ENCODE assay signal across 9 mouse cellular contexts in the genomic region with DNA sequence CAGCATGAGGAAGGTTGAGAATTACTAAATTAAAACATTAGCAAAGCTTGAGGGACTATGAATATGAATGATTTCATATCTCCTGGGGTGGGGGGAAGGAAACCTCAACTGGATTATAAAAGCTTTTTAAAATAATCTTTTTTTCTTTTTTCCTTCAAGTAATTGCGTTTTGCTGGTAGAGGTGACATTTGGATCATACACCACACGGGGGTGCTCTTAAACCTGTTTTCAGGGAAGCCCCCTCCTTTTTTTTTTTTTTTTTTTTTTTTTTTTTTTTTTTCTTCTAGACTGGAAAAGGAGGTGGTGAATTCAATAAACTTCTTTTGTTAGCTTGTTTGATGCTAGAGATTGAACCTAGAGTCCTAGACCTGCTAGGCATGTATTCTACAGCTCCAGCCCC. TPM values are rescaled to one million over a fixed set of nuclear protein-coding genes. Genes with fewer than 3 reads are reported as not detected.
DNase-seq lines count a peak whose midpoint lies in the region; ATAC-seq and TF ChIP-seq lines count a peak whose summit lies in the region.
"Had no signal": no experiment of that assay in that cellular context is flagged by ENCODE, and none has a peak within 500 bp of the region (broad histone marks: within the 10 kb centered on the region; RNA-seq: fewer than 3 reads in every experiment).

No protein-coding gene starts in this region.

- H3K36me3 ChIP-seq in forebrain, embryonic 14.5 days (ENCODE audit: control insufficient read depth, insufficient read depth, low read length) = peaks cover 7% of the 10 kb centered on the region; the same call in 1 of the 2 replicates
- peaks cover 23% of the 10 kb centered on the region for H3K36me3 ChIP-seq in forebrain, embryonic 12.5 days (replicated peaks)
- H3K36me3 ChIP-seq in lung, embryonic 14.5 days (ENCODE audit: insufficient read depth) = peaks cover 6% of the 10 kb centered on the region; the same call in 1 of the 2 replicates
- H3K36me3 ChIP-seq in midbrain, postnatal 0 days (ENCODE audit: insufficient read depth, low read length) = peaks cover 14% of the 10 kb centered on the region; the same call in 1 of the 2 replicates
- H3K36me3 ChIP-seq: stomach, embryonic 15.5 days had no signal

- no peaks in the 10 kb centered on the region for H3K9me3 ChIP-seq in forebrain, embryonic 14.5 days (replicated peaks; ENCODE audit: control insufficient read depth, low read length)
- no peaks in the 10 kb centered on the region for H3K9me3 ChIP-seq in forebrain, embryonic 12.5 days
- no peaks in the 10 kb centered on the region for H3K9me3 ChIP-seq in lung, embryonic 14.5 days (ENCODE audit: low read depth, low read length)
- H3K9me3 ChIP-seq in midbrain, postnatal 0 days (ENCODE audit: low read length) = no peaks in the 10 kb centered on the region
- H3K9me3 ChIP-seq: stomach, embryonic 15.5 days had no signal

- peak; percentile 82 for DNase-seq in forebrain, embryonic 14.5 days (ENCODE audit: low spot score)
- peak; percentile 81 for DNase-seq in lung, embryonic 14.5 days
- DNase-seq in lung, adult 2 months = no peak
- DNase-seq in adipocyte (ENCODE audit: low spot score) = peak; percentile 62
- DNase-seq in midbrain, postnatal 0 days (ENCODE audit: low spot score) = peak; percentile 79
- no peak for DNase-seq in left cerebral cortex, adult 11 months (ENCODE audit: low spot score)
- no peak for DNase-seq in cerebellum, adult 8-10 months

- H3K4me2 ChIP-seq in forebrain, embryonic 14.5 days (ENCODE audit: low read length) = no peak overlapping the region
- no peak overlapping the region for H3K4me2 ChIP-seq in forebrain, embryonic 12.5 days
- no peak overlapping the region for H3K4me2 ChIP-seq in lung, embryonic 14.5 days
- H3K4me2 ChIP-seq in midbrain, postnatal 0 days (ENCODE audit: low read depth, low read length, poor library complexity, severe bottlenecking) = no peak overlapping the region
- H3K4me2 ChIP-seq: stomach, embryonic 15.5 days had no signal

- no peak overlapping the region for H3K27ac ChIP-seq in forebrain, embryonic 14.5 days (ENCODE audit: low read depth, low read length)
- no peak overlapping the region for H3K27ac ChIP-seq in forebrain, embryonic 12.5 days
- H3K27ac ChIP-seq in lung, embryonic 14.5 days (ENCODE audit: low read depth) = no peak overlapping the region
- H3K27ac ChIP-seq in midbrain, postnatal 0 days (ENCODE audit: low read depth, low read length) = no peak overlapping the region
- H3K27ac ChIP-seq: stomach, embryonic 15.5 days had no signal

- H3K9ac ChIP-seq in forebrain, embryonic 14.5 days (ENCODE audit: low read length) = no peak overlapping the region
- no peak overlapping the region for H3K9ac ChIP-seq in forebrain, embryonic 12.5 days
- no peak overlapping the region for H3K9ac ChIP-seq in lung, embryonic 14.5 days
- no peak overlapping the region for H3K9ac ChIP-seq in midbrain, postnatal 0 days (replicated peaks; ENCODE audit: low read length, poor library complexity, severe bottlenecking)
- H3K9ac ChIP-seq: stomach, embryonic 15.5 days had no signal

- no peak for TF ChIP-seq POLR2A in lung, adult 2 months (IDR thresholded peaks at IDR 0.05; ENCODE audit: borderline replicate concordance, extremely low read depth, low read depth, low read length)

- TF ChIP-seq CTCF in lung, embryonic 14.5 days (IDR thresholded peaks at IDR 0.05; ENCODE audit: low read depth) = peak; percentile 45
- no peak for TF ChIP-seq CTCF in lung, adult 2 months (IDR thresholded peaks at IDR 0.05; ENCODE audit: insufficient read depth, low read length)
- TF ChIP-seq CTCF in midbrain, postnatal 0 days (IDR thresholded peaks at IDR 0.05) = peak; percentile 72

- 9% methylated on average over 2 of the region's 2 CpGs for WGBS in forebrain, embryonic 14.5 days
- 16% methylated on average over 2 of the region's 2 CpGs for WGBS in forebrain, embryonic 12.5 days
- WGBS in lung, embryonic 14.5 days = 4% methylated on average over 2 of the region's 2 CpGs
- WGBS in lung, adult 2 months = 20% methylated on average over 2 of the region's 2 CpGs
- WGBS in midbrain, postnatal 0 days = 19% methylated on average over 2 of the region's 2 CpGs

- no peaks in the 10 kb centered on the region for H3K27me3 ChIP-seq in forebrain, embryonic 14.5 days (replicated peaks; ENCODE audit: control insufficient read depth, insufficient read depth, low read length)
- H3K27me3 ChIP-seq in forebrain, embryonic 12.5 days = no peaks in the 10 kb centered on the region
- no peaks in the 10 kb centered on the region for H3K27me3 ChIP-seq in lung, embryonic 14.5 days (ENCODE audit: insufficient read depth, low read length)
- H3K27me3 ChIP-seq in midbrain, postnatal 0 days (ENCODE audit: insufficient read depth, low read length) = no peaks in the 10 kb centered on the region
- H3K27me3 ChIP-seq: stomach, embryonic 15.5 days had no signal

- H3K4me3 ChIP-seq in forebrain, embryonic 14.5 days (ENCODE audit: low read depth, low read length) = no peak overlapping the region
- H3K4me3 ChIP-seq in forebrain, embryonic 12.5 days (replicated peaks) = no peak overlapping the region
- H3K4me3 ChIP-seq in lung, embryonic 14.5 days (ENCODE audit: low read depth, low read length) = no peak overlapping the region
- no peak overlapping the region for H3K4me3 ChIP-seq in lung, adult 2 months (replicated peaks; ENCODE audit: extremely low read depth, low read depth, low read length)
- H3K4me3 ChIP-seq in midbrain, postnatal 0 days (ENCODE audit: low read depth, low read length) = no peak overlapping the region
- H3K4me3 ChIP-seq: stomach, embryonic 15.5 days had no signal

- no peak for ATAC-seq in forebrain, embryonic 14.5 days
- ATAC-seq in forebrain, embryonic 12.5 days (ENCODE audit: low FRiP score) = no peak
- no peak for ATAC-seq in lung, embryonic 14.5 days (ENCODE audit: insufficient read depth)
- ATAC-seq in midbrain, postnatal 0 days (ENCODE audit: low FRiP score) = no peak

- H3K4me1 ChIP-seq in forebrain, embryonic 14.5 days (ENCODE audit: control insufficient read depth, insufficient read depth, low read length) = no peaks in the 10 kb centered on the region
- H3K4me1 ChIP-seq in forebrain, embryonic 12.5 days = no peaks in the 10 kb centered on the region
- H3K4me1 ChIP-seq in lung, embryonic 14.5 days (ENCODE audit: insufficient read depth) = no peaks in the 10 kb centered on the region
- no peaks in the 10 kb centered on the region for H3K4me1 ChIP-seq in lung, adult 2 months (ENCODE audit: control insufficient read depth, insufficient read depth, low read length)
- no peaks in the 10 kb centered on the region for H3K4me1 ChIP-seq in midbrain, postnatal 0 days (ENCODE audit: insufficient read depth, low read length)
- H3K4me1 ChIP-seq: stomach, embryonic 15.5 days had no signal

RNA-seq across cellular contexts. Expression of a gene that starts 9.3 kb away (rescaled TPM):
- polyA plus RNA-seq in forebrain, embryonic 14.5 days (2014; fragmentation: Nextera tagmentation; extraction: Ambion mirVana) = 73.6 and 74.1 TPM in 2 replicates
- 60.3 and 69.7 TPM in 2 replicates for polyA plus RNA-seq in forebrain, embryonic 12.5 days (2016; fragmentation: Nextera tagmentation; extraction: Ambion mirVana)
- 48.6 and 52.0 TPM in 2 replicates for polyA plus RNA-seq in lung, embryonic 14.5 days (2014; fragmentation: Nextera tagmentation; extraction: Ambion mirVana)
- polyA plus RNA-seq in lung, adult 2 months (2012; rRNA removed) = 3.9 and 8.7 TPM in 2 replicates
- 13.2 and 22.4 TPM in 2 replicates for total RNA-seq in midbrain, postnatal 0 days (2014; rRNA removed)
- polyA plus RNA-seq in midbrain, postnatal 0 days (2015; fragmentation: Nextera tagmentation; extraction: Ambion mirVana) = 59.0 and 63.6 TPM in 2 replicates

RNA-seq across cellular contexts. Expression of a gene that starts 9.8 kb away (rescaled TPM):
- 2.3 and 3.2 TPM in 2 replicates for polyA plus RNA-seq in forebrain, embryonic 14.5 days (2014; fragmentation: Nextera tagmentation; extraction: Ambion mirVana)
- 1.4 and 1.9 TPM in 2 replicates for polyA plus RNA-seq in forebrain, embryonic 12.5 days (2016; fragmentation: Nextera tagmentation; extraction: Ambion mirVana)
- polyA plus RNA-seq in lung, embryonic 14.5 days (2014; fragmentation: Nextera tagmentation; extraction: Ambion mirVana) = 0.97 and 1.2 TPM in 2 replicates
- polyA plus RNA-seq in lung, adult 2 months (2012; rRNA removed) = 4.7 and 9.4 TPM in 2 replicates
- 3.8 TPM in 2 replicates for total RNA-seq in midbrain, postnatal 0 days (2014; rRNA removed)
- 2.7 and 3.2 TPM in 2 replicates for polyA plus RNA-seq in midbrain, postnatal 0 days (2015; fragmentation: Nextera tagmentation; extraction: Ambion mirVana)

RNA-seq across cellular contexts. Expression of a gene that starts 53.3 kb away (rescaled TPM):
- 0.61 and 1.1 TPM in 2 replicates for polyA plus RNA-seq in forebrain, embryonic 14.5 days (2014; fragmentation: Nextera tagmentation; extraction: Ambion mirVana)
- polyA plus RNA-seq in forebrain, embryonic 12.5 days (2016; fragmentation: Nextera tagmentation; extraction: Ambion mirVana) = 0.64 and 0.77 TPM in 2 replicates
- polyA plus RNA-seq in lung, embryonic 14.5 days (2014; fragmentation: Nextera tagmentation; extraction: Ambion mirVana) = 3.4 and 4.5 TPM in 2 replicates
- 7.0 and 7.9 TPM in 2 replicates for polyA plus RNA-seq in lung, adult 2 months (2012; rRNA removed)
- total RNA-seq in midbrain, postnatal 0 days (2014; rRNA removed) = 1.8 and 2.6 TPM in 2 replicates
- 0.59 and 0.67 TPM in 2 replicates for polyA plus RNA-seq in midbrain, postnatal 0 days (2015; fragmentation: Nextera tagmentation; extraction: Ambion mirVana)

Comparison
In these comparisons a context has a peak if more than half of its experiments do, and no peak if none do; other contexts are left out.
1. DNase-seq: peak in forebrain, embryonic 14.5 days (single experiment), lung, embryonic 14.5 days (single experiment), adipocyte (single experiment) and midbrain, postnatal 0 days (single experiment); none in lung, adult 2 months (single experiment), left cerebral cortex, adult 11 months (single experiment) and cerebellum, adult 8-10 months (single experiment).